ENCODE assay signal across 29 mouse cellular contexts in the genomic region with DNA sequence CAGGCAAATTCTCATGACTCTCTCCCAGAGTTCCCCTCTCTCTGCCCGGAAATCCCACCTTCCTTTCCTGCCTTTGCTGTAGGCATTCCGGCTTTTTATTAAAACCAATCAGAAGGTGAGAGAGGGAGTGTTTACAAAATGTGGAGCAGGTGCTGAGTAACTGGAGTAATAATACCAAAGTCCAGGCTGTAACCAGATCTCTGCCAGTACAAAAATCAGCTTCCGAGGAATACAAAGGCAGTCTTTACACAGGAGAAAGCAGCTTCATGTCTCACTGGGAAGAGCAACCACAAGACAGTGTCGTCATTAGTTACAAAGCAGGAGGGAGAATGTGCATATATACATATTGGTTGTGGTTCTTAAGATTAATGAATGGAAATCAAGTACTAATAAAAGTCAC. TPM values are rescaled to one million over a fixed set of nuclear protein-coding genes. Genes with fewer than 3 reads are reported as not detected.
"Had no signal": no experiment of that assay in that cellular context is flagged by ENCODE, and none has a peak within 500 bp of the region (broad histone marks: within the 10 kb centered on the region; RNA-seq: fewer than 3 reads in every experiment).

No protein-coding gene starts in this region.

- H3K36me3 ChIP-seq: heart, embryonic 13.5 days; heart, embryonic 15.5 days; hindbrain, embryonic 10.5 days; hindbrain, embryonic 12.5 days; limb, embryonic 10.5 days; limb, embryonic 12.5 days; liver, embryonic 13.5 days; liver, embryonic 15.5 days had no signal

- H3K4me2 ChIP-seq: heart, embryonic 11.5 days; heart, embryonic 13.5 days; heart, embryonic 15.5 days; hindbrain, embryonic 12.5 days; hindbrain, embryonic 14.5 days; limb, embryonic 12.5 days; liver, embryonic 11.5 days; liver, embryonic 13.5 days; liver, embryonic 15.5 days had no signal

- H3K4me3 ChIP-seq: gastrocnemius, adult 2 months; heart, adult 2 months; heart, embryonic 13.5 days; heart, embryonic 15.5 days; hindbrain, embryonic 10.5 days; hindbrain, embryonic 12.5 days; left cerebral cortex, adult 2 months; limb, embryonic 10.5 days; limb, embryonic 12.5 days; liver, embryonic 13.5 days; liver, embryonic 15.5 days had no signal

- H3K9ac ChIP-seq: heart, embryonic 13.5 days; heart, embryonic 15.5 days; hindbrain, embryonic 12.5 days; hindbrain, embryonic 14.5 days; limb, embryonic 12.5 days; liver, embryonic 13.5 days; liver, embryonic 15.5 days; liver, postnatal 0 days had no signal

- H3K27me3 ChIP-seq: hindbrain, embryonic 12.5 days; limb, embryonic 12.5 days; liver, embryonic 13.5 days had no signal

- H3K4me1 ChIP-seq: heart, embryonic 15.5 days; hindbrain, embryonic 12.5 days; liver, embryonic 13.5 days; liver, embryonic 15.5 days had no signal

- DNase-seq: gastrocnemius, adult 2 months; gastrocnemius, postnatal 14 days; gastrocnemius, postnatal 36 days; heart, adult 11 months; heart, adult 2 months; heart, postnatal 4 days; kidney, adult 18-20 months; kidney, adult 8-10 months; kidney, postnatal 10 days; kidney, postnatal 25 days; kidney, postnatal 4 days; layer of hippocampus, adult 9-11 months; layer of hippocampus, postnatal 36 days; liver; liver, embryonic 13.5 days; liver, postnatal 0 days had no signal

- ATAC-seq: hindbrain, embryonic 16.5 days; inflammation-experienced regulatory T-cells, adult 6 months; liver, postnatal 0 days had no signal

- H3K9me3 ChIP-seq: heart, embryonic 13.5 days; heart, embryonic 15.5 days; hindbrain, embryonic 10.5 days; hindbrain, embryonic 12.5 days; limb, embryonic 10.5 days; limb, embryonic 12.5 days; liver, embryonic 13.5 days; liver, embryonic 15.5 days had no signal

- H3K27ac ChIP-seq: gastrocnemius, adult 2 months; heart, adult 2 months; heart, embryonic 13.5 days; heart, embryonic 15.5 days; hindbrain, embryonic 10.5 days; hindbrain, embryonic 12.5 days; hindbrain, embryonic 14.5 days; left cerebral cortex, adult 2 months; limb, embryonic 10.5 days; limb, embryonic 12.5 days; liver, embryonic 13.5 days; liver, embryonic 15.5 days had no signal

RNA-seq across cellular contexts. Expression of a gene that starts 19.3 kb away (rescaled TPM):
- polyA plus RNA-seq: inflammation-experienced regulatory T-cells, adult 6 months had no signal
